Mouse (Mus musculus) liver, embryonic 14.5 days (tissue): ENCODE measurements at regions not wholly inside any gene's neighbourhood (a gene's known extent, or its start where the extent isn't known, plus 50 kb on each side); places are given as distances from the start of the nearest gene placed in this dataset.

Experiments
- ATAC-seq: fragments of 200-750 bp; cut with Nextera tagmentation; 2 replicates; pipeline ENCODE4 v1.8.0; 2017; ENCODE audit warnings: moderate number of reproducible peaks, mild to moderate bottlenecking, moderate library complexity; ENCODE audit not compliant: insufficient read depth
- DNase-seq, 3 experiments: peaks; one replicate each; pipeline ENCODE4 v3.0.0-alpha.2; 2012 to 2013; ENCODE audit warnings: low read depth in 3 of 3, low spot score in 3 of 3
- H3K27ac ChIP-seq: fragments of 300-500 bp; sonication (generic); 2 replicates; pipeline ENCODE4 v1.5.1; 2014; ENCODE audit warnings: moderate library complexity, mild to moderate bottlenecking, control low read depth, inconsistent platforms
- H3K27me3 ChIP-seq: fragments of 300-500 bp; sonication (generic); 2 replicates; pipeline ENCODE4 v1.6.1; 2014; ENCODE audit warnings: mild to moderate bottlenecking, low read length, moderate library complexity; ENCODE audit not compliant: control insufficient read depth, insufficient read depth
- H3K36me3 ChIP-seq: fragments of 300-500 bp; sonication (generic); replicated peaks from 2 replicates; pipeline ENCODE4 v1.6.1; 2014; ENCODE audit warnings: low read depth; ENCODE audit not compliant: control insufficient read depth, insufficient read depth
- H3K4me1 ChIP-seq, 2 experiments: fragments of 200-500 bp in 1 of 2; fragments of 300-500 bp in 1 of 2; sonication (generic) in 1 of 2; replicated peaks; 2 replicates each; pipeline ENCODE4 v1.6.1; 2012 to 2014; ENCODE audit warnings: antibody characterized with exemption in 1 of 2, inconsistent platforms in 1 of 2, low read length in 1 of 2; ENCODE audit not compliant: control insufficient read depth in 2 of 2, insufficient read depth in 2 of 2
- H3K4me2 ChIP-seq: fragments of 300-500 bp; sonication (generic); 2 replicates; pipeline ENCODE4 v1.6.1; 2014; ENCODE audit warnings: low read depth, mild to moderate bottlenecking, control low read depth, moderate library complexity
- H3K4me3 ChIP-seq, 2 experiments: fragments of 200-500 bp in 1 of 2; fragments of 300-500 bp in 1 of 2; sonication (generic) in 1 of 2; 2 replicates each; pipeline ENCODE4 v1.5.1; 2012 to 2014; ENCODE audit warnings: low read depth in 2 of 2, low read length in 2 of 2, mild to moderate bottlenecking in 2 of 2, control low read depth in 1 of 2, inconsistent platforms in 1 of 2, moderate library complexity in 1 of 2; ENCODE audit not compliant: insufficient read depth in 1 of 2
- H3K9ac ChIP-seq: fragments of 300-500 bp; sonication (generic); replicated peaks from 2 replicates; pipeline ENCODE4 v1.6.1; 2014; ENCODE audit warnings: mild to moderate bottlenecking, control low read depth, moderate library complexity
- H3K9me3 ChIP-seq: fragments of 300-500 bp; sonication (generic); 2 replicates; pipeline ENCODE4 v1.6.1; 2016; ENCODE audit warnings: low read length, mixed read lengths; ENCODE audit not compliant: control insufficient read depth
- CTCF ChIP-seq: IDR thresholded peaks from 2 replicates; pipeline ENCODE4 v1.5.1; 2016; ENCODE audit warnings: antibody characterized with exemption, low read depth, control low read depth
- EP300 ChIP-seq: IDR thresholded peaks from 2 replicates; pipeline ENCODE4 v1.6.1; 2016; ENCODE audit warnings: antibody characterized with exemption, low read depth
- WGBS: fragments of 180-500 bp; shearing (Covaris S2); extraction: QIAGEN DNeasy Blood & Tissue Kit; methylation state at CpG from one replicate; pipeline ENCODE4 v1.1.7; 2014; ENCODE audit not compliant: insufficient replicate concordance; 5-methylcytosine and 5-hydroxymethylcytosine counted together

- ATAC-seq (no peak), DNase-seq (no peak)
- H3K4me3 ChIP-seq, result no peak overlapping the region
- 42% methylated on average over 3 of the region's 3 CpGs for WGBS
- no peak overlapping the region for H3K4me2 ChIP-seq
- H3K36me3 ChIP-seq, result no peaks in the 10 kb centered on the region
- no peak for TF ChIP-seq EP300
- no peak for TF ChIP-seq CTCF
- H3K9ac ChIP-seq, result no peak overlapping the region
- H3K9me3 ChIP-seq, result no peaks in the 10 kb centered on the region
- H3K27ac ChIP-seq, result no peak overlapping the region
- no peaks in the 10 kb centered on the region for H3K27me3 ChIP-seq
- H3K4me1 ChIP-seq, result no peaks in the 10 kb centered on the region
Measured at GRCm38 (mm10) chr16:30197351-30197750, 69.9 kb downstream of the Cpn2 start.

GRCm38 (mm10) chr16:30199836-30200235 lies 67.5 kb downstream of the Cpn2 start:
- H3K4me2 ChIP-seq, result no peak overlapping the region
- no peak for TF ChIP-seq CTCF
- no peak for TF ChIP-seq EP300
- no peak overlapping the region for H3K4me3 ChIP-seq
- DNase-seq (no peak), ATAC-seq (no peak)
- no peaks in the 10 kb centered on the region for H3K27me3 ChIP-seq
- 51% methylated on average over 4 of the region's 4 CpGs for WGBS
- no peaks in the 10 kb centered on the region for H3K9me3 ChIP-seq
- no peaks in the 10 kb centered on the region for H3K36me3 ChIP-seq
- no peak overlapping the region for H3K27ac ChIP-seq
- peaks cover 0 to 2% of the 10 kb centered on the region in 2 experiments; a peak in 1 of 4 replicates for H3K4me1 ChIP-seq
- no peak overlapping the region for H3K9ac ChIP-seq

GRCm38 (mm10) chr16:30204144-30204543 lies 63.2 kb downstream of the Cpn2 start:
- Histone ChIP-seq H3K27ac (no peak overlapping the region), H3K36me3 (no peaks in the 10 kb centered on the region), H3K4me2 (no peak overlapping the region), H3K4me1 (peaks cover 0 to 2% of the 10 kb centered on the region in 2 experiments; a peak in 1 of 4 replicates), H3K9ac (no peak overlapping the region), H3K4me3 (no peak overlapping the region), H3K27me3 (no peaks in the 10 kb centered on the region), H3K9me3 (no peaks in the 10 kb centered on the region; the same call in 1 of the 2 replicates)
- DNase-seq (no peak), ATAC-seq (no peak)
- 42% methylated on average over 4 of the region's 4 CpGs for WGBS
- TF ChIP-seq EP300 (no peak), CTCF (no peak)

- Histone ChIP-seq H3K4me2 (no peak overlapping the region), H3K36me3 (no peaks in the 10 kb centered on the region), H3K9ac (no peak overlapping the region), H3K27me3 (no peaks in the 10 kb centered on the region), H3K27ac (no peak overlapping the region), H3K4me3 (no peak overlapping the region), H3K4me1 (peaks cover 0 to 2% of the 10 kb centered on the region in 2 experiments; a peak in 1 of 4 replicates), H3K9me3 (no peaks in the 10 kb centered on the region; the same call in 1 of the 2 replicates)
- 33% methylated on average over 8 of the region's 8 CpGs for WGBS
- DNase-seq, result no peak
- ATAC-seq, result no peak
- TF ChIP-seq CTCF (no peak), EP300 (no peak)
Measured at GRCm38 (mm10) chr16:30205314-30205815, 61.9 kb downstream of the Cpn2 start.

- no peak overlapping the region for H3K9ac ChIP-seq
Measured at GRCm38 (mm10) chr16:30205816-30206356, 61.4 kb downstream of the Cpn2 start.

More at GRCm38 (mm10) chr16:30205816-30206356, 61.4 kb downstream of the Cpn2 start:
- Histone ChIP-seq H3K4me1 (peaks cover 0 to 2% of the 10 kb centered on the region in 2 experiments; a peak in 1 of 4 replicates), H3K27me3 (no peaks in the 10 kb centered on the region), H3K36me3 (no peaks in the 10 kb centered on the region), H3K4me3 (no peak overlapping the region), H3K4me2 (no peak overlapping the region), H3K9me3 (no peaks in the 10 kb centered on the region; the same call in 1 of the 2 replicates), H3K27ac (no peak overlapping the region)
- TF ChIP-seq EP300 (no peak), CTCF (no peak)
- DNase-seq (no peak), ATAC-seq (no peak)
- 36% methylated on average over 15 of the region's 15 CpGs for WGBS
